Mouse (Mus musculus) brain, adult 2 months (tissue): Measurements from ENCODE around the gene Get4.

ENCODE experiments used
- DNase-seq: peaks from one replicate; pipeline ENCODE4 v3.0.0; 2011; ENCODE audit warnings: low read depth, low spot score

Gene Get4

GRCm38 (mm10) chr5:139283460-139284180 lies 31.5 kb downstream of the Get4 start:
- DNase-seq: peak; percentile 40

DNA sequence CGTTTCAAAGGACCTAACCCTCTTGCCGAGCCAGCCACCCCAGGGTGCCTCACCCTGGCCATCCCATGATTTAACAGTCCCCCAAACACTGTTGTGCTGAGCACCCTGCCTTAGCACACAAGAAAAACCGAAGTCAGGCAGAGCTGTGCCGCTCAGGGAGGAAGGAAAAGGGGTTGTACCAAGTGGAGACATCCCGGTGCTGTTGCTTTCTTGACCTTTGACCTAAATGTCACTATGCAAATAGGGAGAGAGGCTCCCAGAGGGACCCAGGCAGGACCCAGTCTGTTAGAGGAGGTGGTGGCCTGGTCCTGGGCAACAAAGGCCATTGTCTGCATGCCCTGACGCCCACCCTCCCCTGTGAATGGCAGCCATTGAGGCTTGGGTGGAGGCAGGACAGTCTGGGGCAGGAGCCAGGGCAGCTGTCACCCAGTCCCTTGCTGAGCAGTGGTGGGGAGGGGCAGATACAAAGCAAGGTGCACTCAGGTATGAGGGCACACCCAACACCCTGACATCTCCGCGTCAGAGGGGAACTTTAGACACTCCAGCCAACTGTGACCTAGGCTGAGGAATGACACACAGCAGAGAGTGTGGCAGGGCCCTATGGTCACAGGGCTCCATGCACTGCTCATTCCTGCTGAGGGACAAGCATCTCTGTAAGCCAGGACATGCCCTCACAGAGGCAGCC lies 33.4 kb downstream of the Get4 start:
- DNase-seq: peak; percentile 90

- DNase-seq: peak; percentile 74
Observed at GRCm38 (mm10) chr5:139286142-139286941, 34.2 kb downstream of the Get4 start.

GRCm38 (mm10) chr5:139287099-139287498 lies 35.0 kb downstream of the Get4 start:
- no peak for DNase-seq

DNA sequence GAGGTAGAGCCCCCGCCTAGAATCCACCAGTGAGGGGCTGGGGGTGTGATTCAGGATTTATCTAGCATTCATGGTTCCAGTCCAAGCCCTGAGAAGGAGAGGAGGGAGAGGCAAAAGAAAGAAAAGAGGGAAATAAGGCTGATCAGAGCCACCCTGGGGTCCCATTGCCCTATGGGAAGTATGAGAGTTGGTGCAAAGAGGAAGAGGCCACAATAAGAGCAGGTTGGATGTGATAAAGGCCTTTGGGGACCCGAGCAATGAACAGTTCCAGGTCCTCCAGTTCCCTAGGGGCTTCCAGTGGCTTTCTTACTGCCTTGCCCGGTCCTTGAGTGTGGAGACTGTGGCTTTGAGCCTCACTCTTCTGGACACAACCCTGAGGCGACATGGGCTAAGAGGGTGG lies 35.7 kb downstream of the Get4 start:
- no peak for DNase-seq

DNA sequence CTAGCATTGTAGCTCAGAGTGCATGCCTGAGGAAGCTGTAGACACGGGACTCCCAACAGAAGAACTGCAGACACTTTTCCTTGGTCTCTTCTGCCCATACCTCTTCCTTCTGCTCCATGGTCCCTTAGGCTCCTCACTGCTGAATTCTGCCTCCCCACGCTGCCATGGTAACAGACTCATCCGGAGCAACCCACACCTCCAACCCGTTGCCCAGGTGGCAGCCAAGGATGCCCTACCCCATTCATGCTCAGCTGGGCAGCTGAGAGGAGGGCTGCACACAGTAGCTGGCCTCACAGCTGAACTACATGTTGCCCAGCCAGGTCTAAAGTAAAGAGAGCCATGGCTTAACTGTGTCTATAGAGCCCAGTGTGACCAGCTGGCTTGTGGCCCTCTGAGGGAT lies 36.5 kb downstream of the Get4 start:
- DNase-seq: peak; percentile 58

- no peak for DNase-seq
Observed at GRCm38 (mm10) chr5:139290467-139291259, 38.5 kb downstream of the Get4 start.

DNA sequence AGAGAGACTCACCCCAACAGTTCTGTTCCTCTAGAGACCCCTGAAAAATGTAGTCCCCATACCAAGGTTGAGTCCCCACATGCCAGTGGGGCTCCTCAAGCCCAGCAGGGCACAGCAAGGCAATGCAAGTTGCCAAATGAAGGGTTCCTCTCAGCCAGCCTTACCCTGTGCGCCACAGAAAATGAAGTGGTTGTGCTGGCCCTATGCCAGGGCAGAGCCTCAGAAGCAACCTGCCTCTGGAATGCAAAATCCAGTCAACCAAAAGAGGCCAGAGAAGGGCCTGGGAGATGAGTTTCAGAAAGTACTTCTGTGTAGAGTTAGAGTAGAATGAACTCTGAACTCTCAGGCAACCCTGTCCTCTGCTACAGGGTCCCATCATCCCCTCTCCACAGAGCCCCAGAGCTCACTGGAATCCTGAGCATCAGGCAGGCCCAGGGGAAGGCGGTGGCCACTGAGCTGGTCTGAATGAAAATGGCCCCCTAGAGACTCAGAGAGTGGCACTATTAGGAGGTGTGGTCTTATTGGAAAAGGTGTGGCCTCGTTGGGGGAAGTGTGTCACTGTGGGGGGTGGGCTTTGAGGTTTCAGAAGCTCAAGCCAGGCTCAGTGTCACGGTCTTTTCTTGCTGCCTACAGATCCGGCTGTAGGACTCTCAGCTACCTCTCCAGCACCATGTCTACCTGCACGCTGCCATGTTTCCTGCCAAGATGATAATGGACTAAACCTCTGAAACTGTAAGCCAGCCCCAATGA lies 39.9 kb downstream of the Get4 start:
- no peak for DNase-seq

GRCm38 (mm10) chr5:139294089-139294488 lies 42.0 kb downstream of the Get4 start:
- no peak for DNase-seq

DNA sequence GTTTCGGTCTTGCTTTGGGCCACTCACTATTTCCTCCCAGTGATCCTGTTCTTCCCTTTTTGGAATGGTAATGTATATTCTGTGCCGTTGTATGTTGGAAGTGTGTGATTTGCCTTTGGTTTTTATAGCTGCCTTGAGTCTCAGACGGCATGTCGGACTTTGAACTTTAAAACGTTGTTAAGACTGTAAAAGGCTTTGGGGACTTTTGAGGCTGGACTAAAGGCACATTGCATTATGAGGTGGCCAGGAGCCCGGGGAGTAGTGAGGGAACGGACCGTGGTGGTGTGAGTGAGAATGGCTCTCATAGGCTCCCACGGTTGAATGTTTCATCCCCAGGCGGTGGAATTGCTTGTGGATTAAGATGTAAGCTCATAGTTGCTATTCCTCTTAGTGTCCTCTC lies 45.0 kb downstream of the Get4 start:
- DNase-seq: no peak

DNA sequence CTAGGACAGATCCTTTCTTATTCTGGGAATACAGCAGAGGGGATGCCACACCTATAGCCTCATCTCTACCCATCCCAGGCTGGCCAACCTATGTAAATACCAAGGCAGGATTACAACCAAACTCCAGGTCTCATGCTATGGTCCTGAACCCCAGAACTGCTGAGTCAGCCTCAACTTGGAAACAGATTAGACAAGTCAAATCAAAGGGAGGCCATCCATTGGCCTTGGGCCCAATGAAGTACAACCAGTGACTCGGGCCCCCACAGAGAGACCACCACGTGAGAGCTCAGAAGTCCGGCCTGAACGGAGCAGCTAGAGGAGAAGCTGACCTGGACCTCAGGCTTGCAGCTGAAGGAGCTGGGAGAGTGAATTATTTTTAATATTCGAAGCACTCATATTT lies 45.6 kb downstream of the Get4 start:
- no peak for DNase-seq

GRCm38 (mm10) chr5:139302101-139302500 lies 50.0 kb downstream of the Get4 start:
- peak; percentile 91 for DNase-seq

DNA sequence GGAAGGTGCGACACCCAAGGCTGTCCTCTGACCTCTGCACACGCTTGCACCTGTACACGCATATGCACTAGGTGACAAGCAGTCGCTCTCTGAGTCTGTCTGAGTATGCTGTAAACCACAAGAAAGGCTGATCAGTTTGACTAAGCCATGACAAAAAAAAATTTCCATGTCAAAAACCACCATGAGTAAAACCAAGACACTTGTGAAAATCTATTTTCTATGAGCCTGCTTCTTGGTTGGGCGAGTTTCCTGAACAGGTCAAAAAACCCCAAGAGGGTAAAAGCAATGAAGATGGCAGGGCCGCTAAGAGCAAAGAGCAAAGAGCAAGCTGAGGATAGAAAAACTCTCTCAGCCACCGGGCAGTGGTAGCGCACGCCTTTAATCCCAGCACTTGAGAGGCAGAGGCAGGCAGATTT lies 51.5 kb downstream of the Get4 start:
- DNase-seq: no peak

DNA sequence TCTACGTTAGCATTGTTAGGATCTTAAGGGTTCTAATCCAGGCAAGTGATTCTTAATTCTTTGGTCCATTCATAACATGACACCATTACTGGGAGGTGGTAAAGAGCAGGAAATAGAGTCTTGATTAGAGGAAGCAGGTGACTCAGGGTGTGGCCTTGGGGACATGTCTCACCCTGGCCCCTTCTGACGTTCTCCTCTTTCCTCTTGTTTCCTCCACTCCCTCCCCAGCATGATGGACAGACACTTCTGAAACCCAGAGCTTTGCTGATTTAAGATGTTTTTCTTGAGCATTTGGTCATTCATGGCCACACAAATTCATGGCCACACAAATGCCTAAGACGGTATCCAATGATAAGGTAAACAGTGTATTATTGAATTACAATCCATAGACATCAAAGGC lies 57.8 kb downstream of the Get4 start:
- DNase-seq: no peak

- no peak for DNase-seq
Observed at GRCm38 (mm10) chr5:139310477-139310876, 58.4 kb downstream of the Get4 start.

DNA sequence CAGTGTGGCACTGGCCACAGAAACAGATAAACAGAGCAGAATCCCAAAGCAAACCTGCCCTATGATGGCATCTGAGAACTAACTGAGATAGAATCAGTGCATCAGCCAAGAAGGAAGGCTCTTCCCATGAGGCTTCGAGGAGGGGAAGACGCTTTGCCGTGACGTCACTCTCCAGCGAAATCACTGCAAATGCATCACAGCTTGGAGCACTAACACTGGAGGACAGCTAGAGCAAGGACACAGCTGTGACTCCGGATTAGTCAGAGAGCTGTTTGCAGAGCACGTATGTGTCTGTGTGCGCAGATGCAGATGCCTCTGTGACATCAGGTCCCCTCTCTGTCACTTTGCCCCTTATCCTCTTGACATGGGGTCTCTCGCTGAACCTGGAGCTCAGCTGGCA lies 59.7 kb downstream of the Get4 start:
- peak; percentile 71 for DNase-seq

GRCm38 (mm10) chr5:139313536-139313935 lies 61.4 kb downstream of the Get4 start:
- DNase-seq: no peak

- DNase-seq: no peak
Observed at GRCm38 (mm10) chr5:139314941-139315642, 63.0 kb downstream of the Get4 start.

DNA sequence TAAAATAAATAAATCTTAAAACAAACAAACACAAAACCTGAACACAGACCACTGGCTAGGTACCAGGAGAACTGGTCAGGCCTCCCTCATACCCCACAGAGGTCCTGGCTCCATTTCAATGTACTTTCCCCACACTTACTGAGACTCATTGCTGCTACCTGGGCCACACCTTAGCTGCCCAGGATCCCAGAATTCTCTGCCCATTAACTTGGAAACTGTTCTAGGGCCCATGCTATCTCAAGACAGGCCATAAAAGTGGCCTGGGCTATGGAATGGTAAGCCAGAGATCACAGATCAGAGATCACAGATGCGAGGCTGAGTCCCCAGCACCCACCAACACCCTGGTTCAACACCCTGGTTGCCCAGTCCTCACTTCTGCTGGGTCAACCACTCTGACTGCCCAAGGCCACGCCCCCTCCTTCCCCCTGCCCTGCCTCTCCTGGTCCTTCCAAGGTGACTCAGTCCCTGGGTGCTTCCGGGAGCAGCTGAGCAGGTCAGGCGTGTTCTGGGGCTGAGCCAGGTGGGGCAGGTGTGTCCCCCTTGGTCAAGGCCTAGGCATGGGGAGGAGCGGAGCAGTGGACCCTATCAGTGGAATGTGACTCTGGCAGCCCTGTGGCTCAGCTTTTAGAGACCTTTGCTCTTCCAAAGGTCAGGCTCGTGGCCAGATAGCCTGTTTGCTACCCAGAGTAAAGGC lies 65.0 kb downstream of the Get4 start:
- DNase-seq: no peak
